Mouse (Mus musculus): ENCODE results near the gene Ugt1a7c. TPM values are rescaled to one million over a fixed set of nuclear protein-coding genes. Genes with fewer than 3 reads are reported as not detected.

Gene Ugt1a7c
- total and polyA plus RNA-seq, 2 experiments from 2014 or later: 0.99 to 1.8 TPM

GRCm38 (mm10) chr1:88206843-88207479 lies 112.1 kb downstream of the Ugt1a7c start:
- ATAC-seq (ENCODE audit: insufficient read depth, low read depth): no peak
- TF ChIP-seq EP300 (IDR thresholded peaks at IDR 0.05; ENCODE audit: low read depth) (no peak), CTCF (IDR thresholded peaks at IDR 0.05; ENCODE audit: low read depth) (no peak)

GRCm38 (mm10) chr1:88211812-88212211 lies 117.0 kb downstream of the Ugt1a7c start, which contains the start of gene Ugt1a1:
TSS of gene Ugt1a1 (plus strand) at chr1:88211959.
- H3K9ac ChIP-seq (replicated peaks; ENCODE audit: low read depth, low read length): no peak within 1 kb of the TSS
- DNase-seq (ENCODE audit: low spot score) (no peak), ATAC-seq (ENCODE audit: insufficient read depth, low read depth) (no peak)
- no peak within 1 kb of the TSS for H3K4me3 ChIP-seq (ENCODE audit: low read depth, low read length)
- TF ChIP-seq EP300 (IDR thresholded peaks at IDR 0.05; ENCODE audit: low read depth) (no peak), CTCF (IDR thresholded peaks at IDR 0.05; ENCODE audit: low read depth) (no peak)
- 58% methylated on average over 8 of the region's 8 CpGs for WGBS
- no peak within 1 kb of the TSS for H3K4me2 ChIP-seq (ENCODE audit: low read depth, low read length)
- H3K27me3 ChIP-seq (ENCODE audit: control insufficient read depth, insufficient read depth, low read length): no peaks in the 10 kb centered on the region
- H3K36me3 ChIP-seq (replicated peaks; ENCODE audit: control insufficient read depth, insufficient read depth, low read length): no peaks in the 10 kb centered on the region
- H3K9me3 ChIP-seq (replicated peaks; ENCODE audit: control insufficient read depth, low read length): peaks cover 51% of the 10 kb centered on the region
- H3K27ac ChIP-seq (ENCODE audit: low read depth): no peak within 1 kb of the TSS
- H3K4me1 ChIP-seq (ENCODE audit: control insufficient read depth, insufficient read depth): no peaks in the 10 kb centered on the region

More at GRCm38 (mm10) chr1:88206843-88207479, 112.1 kb downstream of the Ugt1a7c start:
- H3K4me2 ChIP-seq (ENCODE audit: low read depth, low read length): no peak overlapping the region
- 0 out of 2 replicates have a peak, but pooled peaks cover 4% of the 10 kb centered on the region for H3K4me1 ChIP-seq (ENCODE audit: control insufficient read depth, insufficient read depth)
- 52% methylated on average over 2 of the region's 2 CpGs for WGBS
- H3K9me3 ChIP-seq (replicated peaks; ENCODE audit: control insufficient read depth, low read length): peaks cover 7% of the 10 kb centered on the region
- H3K27me3 ChIP-seq (ENCODE audit: control insufficient read depth, insufficient read depth, low read length): no peaks in the 10 kb centered on the region
- H3K9ac ChIP-seq (replicated peaks; ENCODE audit: low read depth, low read length): no peak overlapping the region
- H3K36me3 ChIP-seq (replicated peaks; ENCODE audit: control insufficient read depth, insufficient read depth, low read length): no peaks in the 10 kb centered on the region
- H3K4me3 ChIP-seq (ENCODE audit: low read depth, low read length): no peak overlapping the region
- DNase-seq (ENCODE audit: low spot score): no peak
- no peak overlapping the region for H3K27ac ChIP-seq (ENCODE audit: low read depth)

DNA sequence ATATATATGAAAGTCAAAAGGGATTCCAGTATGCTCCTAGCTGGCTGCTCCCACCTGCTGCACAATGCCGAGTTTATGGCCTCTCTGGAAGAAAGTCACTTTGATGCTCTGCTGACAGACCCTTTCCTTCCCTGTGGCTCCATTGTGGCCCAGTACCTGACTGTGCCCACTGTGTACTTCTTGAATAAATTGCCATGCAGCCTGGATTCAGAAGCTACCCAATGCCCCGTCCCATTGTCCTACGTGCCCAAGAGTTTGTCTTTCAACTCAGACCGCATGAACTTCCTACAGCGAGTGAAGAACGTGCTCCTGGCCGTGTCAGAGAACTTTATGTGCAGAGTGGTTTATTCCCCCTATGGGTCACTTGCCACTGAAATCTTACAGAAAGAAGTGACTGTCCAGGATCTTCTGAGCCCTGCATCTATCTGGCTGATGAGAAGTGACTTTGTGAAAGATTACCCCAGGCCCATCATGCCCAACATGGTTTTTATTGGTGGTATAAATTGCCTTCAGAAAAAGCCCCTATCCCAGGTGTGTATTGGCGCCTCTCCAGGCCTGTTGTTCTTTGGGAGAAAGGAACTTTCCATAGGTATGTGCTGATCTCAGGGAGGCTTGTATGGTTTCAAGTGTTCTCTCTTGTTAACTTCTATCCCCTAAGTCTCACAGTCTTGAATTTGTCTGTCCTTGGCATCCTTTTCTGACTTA lies 117.6 kb downstream of the Ugt1a7c start:
- Histone ChIP-seq H3K9ac (replicated peaks; ENCODE audit: low read depth, low read length) (no peak overlapping the region), H3K4me1 (ENCODE audit: control insufficient read depth, insufficient read depth) (no peaks in the 10 kb centered on the region), H3K36me3 (replicated peaks; ENCODE audit: control insufficient read depth, insufficient read depth, low read length) (no peaks in the 10 kb centered on the region), H3K27ac (ENCODE audit: low read depth) (no peak overlapping the region), H3K27me3 (ENCODE audit: control insufficient read depth, insufficient read depth, low read length) (no peaks in the 10 kb centered on the region), H3K9me3 (replicated peaks; ENCODE audit: control insufficient read depth, low read length) (peaks cover 58% of the 10 kb centered on the region), H3K4me2 (ENCODE audit: low read depth, low read length) (no peak overlapping the region), H3K4me3 (ENCODE audit: low read depth, low read length) (no peak overlapping the region)
- DNase-seq (ENCODE audit: low spot score) (no peak), ATAC-seq (ENCODE audit: insufficient read depth, low read depth) (peak; percentile 13; the same call in 1 of the 2 replicates)
- TF ChIP-seq EP300 (IDR thresholded peaks at IDR 0.05; ENCODE audit: low read depth) (no peak), CTCF (IDR thresholded peaks at IDR 0.05; ENCODE audit: low read depth) (no peak)
- 50% methylated on average over 8 of the region's 8 CpGs for WGBS

GRCm38 (mm10) chr1:88213061-88213460 lies 118.2 kb downstream of the Ugt1a7c start:
- H3K9ac ChIP-seq (replicated peaks; ENCODE audit: low read depth, low read length): no peak overlapping the region
- DNase-seq (ENCODE audit: low spot score) (no peak), ATAC-seq (ENCODE audit: insufficient read depth, low read depth) (peak; percentile 6; the same call in 1 of the 2 replicates)
- H3K27me3 ChIP-seq (ENCODE audit: control insufficient read depth, insufficient read depth, low read length): no peaks in the 10 kb centered on the region
- no peak overlapping the region for H3K27ac ChIP-seq (ENCODE audit: low read depth)
- WGBS: 58% methylated on average over 1 of the region's 1 CpGs
- no peaks in the 10 kb centered on the region for H3K36me3 ChIP-seq (replicated peaks; ENCODE audit: control insufficient read depth, insufficient read depth, low read length)
- no peak overlapping the region for H3K4me2 ChIP-seq (ENCODE audit: low read depth, low read length)
- no peak overlapping the region for H3K4me3 ChIP-seq (ENCODE audit: low read depth, low read length)
- TF ChIP-seq CTCF (IDR thresholded peaks at IDR 0.05; ENCODE audit: low read depth) (no peak), EP300 (IDR thresholded peaks at IDR 0.05; ENCODE audit: low read depth) (no peak)
- peaks cover 61% of the 10 kb centered on the region for H3K9me3 ChIP-seq (replicated peaks; ENCODE audit: control insufficient read depth, low read length)
- no peaks in the 10 kb centered on the region for H3K4me1 ChIP-seq (ENCODE audit: control insufficient read depth, insufficient read depth)

DNA sequence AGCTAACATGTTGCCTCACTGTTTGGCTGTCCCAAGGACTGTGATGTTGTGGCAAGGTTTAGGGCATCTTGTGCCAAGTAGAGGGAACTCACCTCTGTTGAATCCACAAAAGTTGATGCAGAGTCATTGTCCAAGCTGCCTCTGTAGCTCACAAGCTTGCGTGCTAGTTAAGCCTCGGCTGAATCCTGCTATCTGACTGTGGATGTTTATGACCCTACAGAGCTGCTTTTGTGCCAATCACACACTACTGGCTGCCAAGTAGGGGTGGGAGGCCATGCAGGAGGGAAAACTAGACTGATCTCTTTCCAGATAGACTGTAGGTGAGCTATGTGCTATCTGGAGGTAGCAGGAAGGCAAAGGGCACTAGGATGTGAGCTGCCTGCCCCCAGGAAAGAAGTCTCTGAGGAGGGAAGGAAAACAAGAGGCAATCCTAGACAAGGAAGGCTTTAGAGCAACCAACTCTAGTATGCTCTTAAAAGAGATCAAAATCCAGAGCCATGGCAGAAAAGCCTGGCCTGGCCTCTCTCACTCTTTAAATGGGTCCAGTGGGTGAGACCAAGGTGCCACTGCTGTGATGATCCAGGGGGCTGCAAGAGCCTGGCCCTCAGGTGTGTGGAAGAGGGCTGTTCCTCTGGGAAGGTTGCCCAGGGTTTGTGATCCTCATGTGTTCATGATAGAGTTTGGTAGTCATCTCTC lies 119.1 kb downstream of the Ugt1a7c start:
- TF ChIP-seq EP300 (IDR thresholded peaks at IDR 0.05; ENCODE audit: low read depth): no peak
- TF ChIP-seq CTCF (IDR thresholded peaks at IDR 0.05; ENCODE audit: low read depth): no peak
- no peaks in the 10 kb centered on the region for H3K4me1 ChIP-seq (ENCODE audit: control insufficient read depth, insufficient read depth)
- H3K9me3 ChIP-seq (replicated peaks; ENCODE audit: control insufficient read depth, low read length): peaks cover 61% of the 10 kb centered on the region
- no peak overlapping the region for H3K4me3 ChIP-seq (ENCODE audit: low read depth, low read length)
- 57% methylated on average over 2 of the region's 2 CpGs for WGBS
- no peak overlapping the region for H3K9ac ChIP-seq (replicated peaks; ENCODE audit: low read depth, low read length)
- H3K36me3 ChIP-seq (replicated peaks; ENCODE audit: control insufficient read depth, insufficient read depth, low read length): no peaks in the 10 kb centered on the region
- H3K27me3 ChIP-seq (ENCODE audit: control insufficient read depth, insufficient read depth, low read length): no peaks in the 10 kb centered on the region
- H3K4me2 ChIP-seq (ENCODE audit: low read depth, low read length): no peak overlapping the region
- DNase-seq (ENCODE audit: low spot score): peak; percentile 4
- no peak overlapping the region for H3K27ac ChIP-seq (ENCODE audit: low read depth)
- 0 out of 2 replicates have a peak, but pooled peaks have one; percentile 1 for ATAC-seq (ENCODE audit: insufficient read depth, low read depth)
